ENCODE assay signal across 11 mouse cellular contexts in genomic region chr12:89530679-89531350, GRCm38 (mm10).
A peak's percentile ranks its signal among the peaks of the same experiment; 100 is the strongest.
DNase-seq lines count a peak whose midpoint lies in the region; ATAC-seq and TF ChIP-seq lines count a peak whose summit lies in the region.
"Had no signal": no experiment of that assay in that cellular context is flagged by ENCODE, and none has a peak within 500 bp of the region (broad histone marks: within the 10 kb centered on the region; RNA-seq: fewer than 3 reads in every experiment).

No protein-coding gene starts in this region.

- no peaks in the 10 kb centered on the region for H3K36me3 ChIP-seq in neural tube, embryonic 15.5 days
- no peaks in the 10 kb centered on the region for H3K36me3 ChIP-seq in embryonic facial prominence, embryonic 12.5 days
- no peaks in the 10 kb centered on the region for H3K36me3 ChIP-seq in hindbrain, postnatal 0 days (ENCODE audit: insufficient read depth, low read length)

- H3K4me1 ChIP-seq in neural tube, embryonic 15.5 days = no peaks in the 10 kb centered on the region
- H3K4me1 ChIP-seq in embryonic facial prominence, embryonic 12.5 days = no peaks in the 10 kb centered on the region
- no peaks in the 10 kb centered on the region for H3K4me1 ChIP-seq in hindbrain, postnatal 0 days (ENCODE audit: insufficient read depth, low read length)

- no peak overlapping the region for H3K4me3 ChIP-seq in neural tube, embryonic 15.5 days (replicated peaks)
- H3K4me3 ChIP-seq in embryonic facial prominence, embryonic 12.5 days = no peak overlapping the region
- no peak overlapping the region for H3K4me3 ChIP-seq in hindbrain, postnatal 0 days (ENCODE audit: low read length)
- no peak overlapping the region for H3K4me3 ChIP-seq in gastrocnemius, adult 2 months

- no peaks in the 10 kb centered on the region for H3K9me3 ChIP-seq in neural tube, embryonic 15.5 days (replicated peaks)
- H3K9me3 ChIP-seq in embryonic facial prominence, embryonic 12.5 days = no peaks in the 10 kb centered on the region
- no peaks in the 10 kb centered on the region for H3K9me3 ChIP-seq in hindbrain, postnatal 0 days (ENCODE audit: low read length)

- no peak overlapping the region for H3K9ac ChIP-seq in neural tube, embryonic 15.5 days (replicated peaks)
- no peak overlapping the region for H3K9ac ChIP-seq in embryonic facial prominence, embryonic 12.5 days
- no peak overlapping the region for H3K9ac ChIP-seq in hindbrain, postnatal 0 days (replicated peaks; ENCODE audit: low read length)

- peak; percentile 65 for TF ChIP-seq CTCF in hindbrain, postnatal 0 days (IDR thresholded peaks at IDR 0.05; ENCODE audit: low read depth)
- no peak; the same call in 1 of the 2 replicates for TF ChIP-seq CTCF in gastrocnemius, adult 2 months (IDR thresholded peaks at IDR 0.05)

- WGBS in neural tube, embryonic 15.5 days = 6% methylated on average over 4 of the region's 4 CpGs
- WGBS in embryonic facial prominence, embryonic 12.5 days = 11% methylated on average over 4 of the region's 4 CpGs
- 9% methylated on average over 4 of the region's 4 CpGs for WGBS in hindbrain, postnatal 0 days

- DNase-seq in neural tube, embryonic 10.5 days (ENCODE audit: extremely low spot score, low spot score) = peak; percentile 34
- peak; percentile 63 for DNase-seq in hindbrain, postnatal 0 days (ENCODE audit: low spot score)
- no peak for DNase-seq in frontal cortex, postnatal 25 days (ENCODE audit: low spot score in 2 of 2)
- DNase-seq in gastrocnemius, adult 2 months = no peak
- DNase-seq: cerebellum, adult 11 months; gastrocnemius, postnatal 10 days; liver had no signal

- H3K27me3 ChIP-seq in neural tube, embryonic 15.5 days (replicated peaks) = no peaks in the 10 kb centered on the region
- no peaks in the 10 kb centered on the region for H3K27me3 ChIP-seq in embryonic facial prominence, embryonic 12.5 days
- no peaks in the 10 kb centered on the region for H3K27me3 ChIP-seq in hindbrain, postnatal 0 days (ENCODE audit: insufficient read depth, low read length)

- intact Hi-C loops in gastrocnemius, adult 2 months (cut with DNase I) = no loop called here

- ATAC-seq in neural tube, embryonic 15.5 days (ENCODE audit: low FRiP score) = no peak
- ATAC-seq in embryonic facial prominence, embryonic 12.5 days (ENCODE audit: insufficient number of reproducible peaks, insufficient read depth, low FRiP score, low TSS enrichment) = no peak
- peak; percentile 83 for ATAC-seq in hindbrain, postnatal 0 days
- no peak for ATAC-seq in inflammation-experienced regulatory T-cells, adult 6 months
- ATAC-seq: Patski had no signal

- no peak overlapping the region for H3K27ac ChIP-seq in neural tube, embryonic 15.5 days (replicated peaks)
- H3K27ac ChIP-seq in embryonic facial prominence, embryonic 12.5 days = 0 out of 2 replicates have a peak overlapping the region, but pooled peaks have one; percentile 47
- no peak overlapping the region for H3K27ac ChIP-seq in hindbrain, postnatal 0 days
- H3K27ac ChIP-seq in gastrocnemius, adult 2 months = no peak overlapping the region

- H3K4me2 ChIP-seq in neural tube, embryonic 15.5 days = no peak overlapping the region
- no peak overlapping the region for H3K4me2 ChIP-seq in embryonic facial prominence, embryonic 12.5 days (replicated peaks)
- H3K4me2 ChIP-seq in hindbrain, postnatal 0 days (ENCODE audit: low read depth, low read length) = no peak overlapping the region

Comparison
In these comparisons a context has a peak if more than half of its experiments do, and no peak if none do; other contexts are left out.
1. DNase-seq: peak in neural tube, embryonic 10.5 days (single experiment) and hindbrain, postnatal 0 days (single experiment); none in frontal cortex, postnatal 25 days (0 of 2) and gastrocnemius, adult 2 months (single experiment).